Mouse (Mus musculus): ENCODE results near the gene Arid3a. TPM values are rescaled to one million over a fixed set of nuclear protein-coding genes. Genes with fewer than 3 reads are reported as not detected.

The Arid3a gene
- total and polyA plus RNA-seq, 3 experiments = 48.4 to 114 (median 94.4) TPM

GRCm38 (mm10) chr10:79966886-79967400, 40.1 kb downstream of the Arid3a start:
- Histone ChIP-seq H3K4me3 (replicated peaks in 1 of 3; ENCODE audit: low read depth in 2 of 3, low read length in 2 of 3, poor library complexity in 1 of 3) (no peak overlapping the region), H3K36me3 (replicated peaks in 1 of 2; ENCODE audit: control insufficient read depth in 1 of 2, insufficient read depth in 1 of 2, low read length in 1 of 2) (peaks cover 71 to 95% of the 10 kb centered on the region in 2 experiments), H3K9ac (ENCODE audit: insufficient read depth, low read depth) (no peak overlapping the region), H3K79me2 (replicated peaks; ENCODE audit: control insufficient read depth, extremely low read depth, insufficient read depth, poor library complexity, severe bottlenecking) (peaks cover 5% of the 10 kb centered on the region), H3K4me2 (ENCODE audit: insufficient read depth, low read depth, poor library complexity, severe bottlenecking) (no peak overlapping the region), H3K9me3 (replicated peaks; ENCODE audit: low read length) (no peaks in the 10 kb centered on the region), H3K4me1 (ENCODE audit: control insufficient read depth in 1 of 2, insufficient read depth in 2 of 2) (peaks cover 0 to 6% of the 10 kb centered on the region in 2 experiments; a peak in 1 of 4 replicates), H3K27ac (ENCODE audit: insufficient read depth, low read depth) (no peak overlapping the region), H3K27me3 (replicated peaks) (no peaks in the 10 kb centered on the region)
- TF ChIP-seq CHD2 (IDR thresholded peaks at IDR 0.05; ENCODE audit: low read length) (no peak), IRF4 (IDR thresholded peaks at IDR 0.05; ENCODE audit: low read depth, low read length) (no peak), ZNF384 (IDR thresholded peaks at IDR 0.05; ENCODE audit: low read depth, low read length) (no peak), TCF12 (IDR thresholded peaks at IDR 0.05; ENCODE audit: low read depth, low read length) (no peak), E2F4 (IDR thresholded peaks at IDR 0.05; ENCODE audit: insufficient replicate concordance, low read depth, low read length) (no peak), PAX5 (IDR thresholded peaks at IDR 0.05; ENCODE audit: low read length) (no peak), EP300 (IDR thresholded peaks at IDR 0.05; ENCODE audit: low read length) (no peak), CTCF (conservative IDR thresholded peaks at IDR 0.05 in 1 of 2, IDR thresholded peaks at IDR 0.05 in 1 of 2; ENCODE audit: low read depth in 2 of 2, low read length in 2 of 2) (no peak), POLR2A (IDR thresholded peaks at IDR 0.05; ENCODE audit: low read depth, low read length) (no peak)
- no peak for DNase-seq (ENCODE audit: extremely low read depth)
- dilution Hi-C loops (cut with MboI; ENCODE audit: extremely low pct_ligation_motif_present, extremely low pct_unique_long_range_greater_than_20kb, low sequenced_read_pairs) (no loop called here), in situ Hi-C loops (cut with MboI; ENCODE audit: low pct_ligation_motif_present, low pct_unique_long_range_greater_than_20kb, low sequenced_read_pairs) (no loop called here)

- no peak overlapping the region for H3K4me2 ChIP-seq (ENCODE audit: insufficient read depth, low read depth, poor library complexity, severe bottlenecking)
- no peak overlapping the region for H3K27ac ChIP-seq (ENCODE audit: insufficient read depth, low read depth)
- in situ Hi-C loops (cut with MboI; ENCODE audit: low pct_ligation_motif_present, low pct_unique_long_range_greater_than_20kb, low sequenced_read_pairs) (no loop called here), dilution Hi-C loops (cut with MboI; ENCODE audit: extremely low pct_ligation_motif_present, extremely low pct_unique_long_range_greater_than_20kb, low sequenced_read_pairs) (no loop called here)
- no peak for TF ChIP-seq IRF4 (IDR thresholded peaks at IDR 0.05; ENCODE audit: low read depth, low read length)
- 0 out of 2 replicates have a peak, but pooled peaks have one; percentile 32 for TF ChIP-seq POLR2A (IDR thresholded peaks at IDR 0.05; ENCODE audit: low read depth, low read length)
- no peak overlapping the region for H3K4me3 ChIP-seq (replicated peaks in 1 of 3; ENCODE audit: low read depth in 2 of 3, low read length in 2 of 3, poor library complexity in 1 of 3)
- no peaks in the 10 kb centered on the region for H3K9me3 ChIP-seq (replicated peaks; ENCODE audit: low read length)
- no peaks in the 10 kb centered on the region for H3K79me2 ChIP-seq (replicated peaks; ENCODE audit: control insufficient read depth, extremely low read depth, insufficient read depth, poor library complexity, severe bottlenecking)
- H3K9ac ChIP-seq (ENCODE audit: insufficient read depth, low read depth) = no peak overlapping the region
- no peaks in the 10 kb centered on the region for H3K27me3 ChIP-seq (replicated peaks)
- no peaks in the 10 kb centered on the region for H3K4me1 ChIP-seq (ENCODE audit: control insufficient read depth in 1 of 2, insufficient read depth in 2 of 2)
- DNase-seq (ENCODE audit: extremely low read depth) = no peak
- peaks cover 65 to 92% of the 10 kb centered on the region in 2 experiments for H3K36me3 ChIP-seq (replicated peaks in 1 of 2; ENCODE audit: control insufficient read depth in 1 of 2, insufficient read depth in 1 of 2, low read length in 1 of 2)
Observed at GRCm38 (mm10) chr10:79968181-79968580, 41.3 kb downstream of the Arid3a start.

- no peak overlapping the region for H3K27ac ChIP-seq (ENCODE audit: insufficient read depth, low read depth)
- DNase-seq (ENCODE audit: extremely low read depth) = no peak
- dilution Hi-C loops (cut with MboI; ENCODE audit: extremely low pct_ligation_motif_present, extremely low pct_unique_long_range_greater_than_20kb, low sequenced_read_pairs) = no loop called here
- H3K4me3 ChIP-seq (replicated peaks in 1 of 3; ENCODE audit: low read depth in 2 of 3, low read length in 2 of 3, poor library complexity in 1 of 3) = no peak overlapping the region
- no peaks in the 10 kb centered on the region for H3K27me3 ChIP-seq (replicated peaks)
- no peak overlapping the region for H3K9ac ChIP-seq (ENCODE audit: insufficient read depth, low read depth)
- peaks cover 64 to 92% of the 10 kb centered on the region in 2 experiments for H3K36me3 ChIP-seq (replicated peaks in 1 of 2; ENCODE audit: control insufficient read depth in 1 of 2, insufficient read depth in 1 of 2, low read length in 1 of 2)
- H3K79me2 ChIP-seq (replicated peaks; ENCODE audit: control insufficient read depth, extremely low read depth, insufficient read depth, poor library complexity, severe bottlenecking) = no peaks in the 10 kb centered on the region
- no peak for TF ChIP-seq USF2 (conservative IDR thresholded peaks at IDR 0.05; ENCODE audit: low read depth, low read length)
- TF ChIP-seq POLR2AphosphoS2 (IDR thresholded peaks at IDR 0.05; ENCODE audit: low read depth, low read length) = peak; percentile 31; the same call in 1 of the 2 replicates
- no peak for TF ChIP-seq CTCF (conservative IDR thresholded peaks at IDR 0.05 in 1 of 2, IDR thresholded peaks at IDR 0.05 in 1 of 2; ENCODE audit: low read depth in 2 of 2, low read length in 2 of 2)
- no peaks in the 10 kb centered on the region for H3K4me1 ChIP-seq (ENCODE audit: control insufficient read depth in 1 of 2, insufficient read depth in 2 of 2)
- in situ Hi-C loops (cut with MboI; ENCODE audit: low pct_ligation_motif_present, low pct_unique_long_range_greater_than_20kb, low sequenced_read_pairs) = no loop called here
- no peaks in the 10 kb centered on the region for H3K9me3 ChIP-seq (replicated peaks; ENCODE audit: low read length)
- no peak overlapping the region for H3K4me2 ChIP-seq (ENCODE audit: insufficient read depth, low read depth, poor library complexity, severe bottlenecking)
Observed at GRCm38 (mm10) chr10:79969124-79969568, 42.3 kb downstream of the Arid3a start.
